Mouse (Mus musculus): ENCODE measurements around the gene Smyd2. TPM values are rescaled to one million over a fixed set of nuclear protein-coding genes. Genes with fewer than 3 reads are reported as not detected.

The Smyd2 gene
- polyA plus RNA-seq, 1 experiment: 131 TPM

DNA sequence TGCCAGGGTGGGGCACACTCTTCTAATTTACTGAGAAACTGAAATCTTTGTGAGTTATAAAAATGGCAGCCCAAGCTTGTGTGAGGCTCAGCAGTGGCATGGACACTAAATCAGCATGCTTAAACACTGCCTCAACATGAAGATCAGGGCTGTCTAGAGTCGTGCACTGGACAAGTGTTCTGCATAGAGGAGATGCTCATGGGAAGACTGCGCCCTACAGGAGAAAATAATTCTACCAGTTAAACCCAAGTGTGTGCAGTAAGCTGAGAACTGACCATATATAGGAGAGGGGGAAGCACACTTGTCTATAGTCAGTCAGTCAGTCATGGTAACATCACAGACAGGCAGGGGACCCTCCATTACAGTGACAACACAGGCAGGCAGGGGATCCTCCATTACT is 43.0 kb downstream of the Smyd2 start:
- DNase-seq (ENCODE audit: extremely low spot score in 1 of 2, low spot score in 1 of 2): peak in 1 of 2 experiments; percentile 20

GRCm38 (mm10) chr1:189876162-189876561 is 46.0 kb downstream of the Smyd2 start:
- no peak for DNase-seq (ENCODE audit: extremely low spot score in 1 of 2, low spot score in 1 of 2)

DNA sequence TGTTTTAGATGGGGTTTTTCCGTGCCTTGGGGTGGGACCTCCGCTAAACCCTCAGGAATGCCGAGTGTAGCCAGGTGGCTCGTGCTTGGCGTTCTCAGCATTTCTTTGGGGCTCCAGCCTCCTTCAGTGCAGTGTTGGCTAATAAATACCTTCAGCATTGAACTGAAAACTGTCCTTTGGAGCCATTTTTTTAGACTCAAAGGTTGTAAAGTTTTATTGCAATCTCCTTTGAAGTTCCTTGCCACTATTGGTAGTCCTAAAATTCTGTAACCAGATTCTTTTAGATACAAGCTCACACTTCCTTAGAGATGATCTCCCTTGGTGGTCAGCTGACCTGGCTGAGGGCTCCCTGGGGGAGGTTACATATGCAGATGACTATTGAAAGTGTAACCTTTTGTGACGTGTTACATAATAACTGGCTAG is 46.7 kb downstream of the Smyd2 start:
- no peak for DNase-seq (ENCODE audit: extremely low spot score in 1 of 2, low spot score in 1 of 2)

DNA sequence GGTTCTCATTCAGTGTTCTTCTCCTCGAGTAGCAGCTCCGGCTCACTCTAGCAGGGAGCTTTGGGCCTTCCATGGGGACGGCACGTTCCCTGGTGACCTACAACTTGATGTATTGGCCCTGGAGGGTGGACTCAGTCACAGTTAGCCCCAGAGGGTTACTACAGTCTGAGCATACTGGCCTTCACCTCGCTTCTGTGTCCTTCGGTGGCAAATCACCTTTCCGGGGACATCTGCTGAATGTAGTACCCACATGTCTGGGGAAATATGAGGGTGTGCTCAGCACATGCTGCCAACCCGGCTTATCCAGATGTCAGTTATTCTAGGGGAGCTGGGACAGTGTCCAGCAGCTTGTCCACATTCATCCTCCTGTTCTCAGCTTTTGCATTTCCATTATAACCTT is 48.6 kb downstream of the Smyd2 start:
- DNase-seq (ENCODE audit: extremely low spot score in 1 of 2, low spot score in 1 of 2): no peak

DNA sequence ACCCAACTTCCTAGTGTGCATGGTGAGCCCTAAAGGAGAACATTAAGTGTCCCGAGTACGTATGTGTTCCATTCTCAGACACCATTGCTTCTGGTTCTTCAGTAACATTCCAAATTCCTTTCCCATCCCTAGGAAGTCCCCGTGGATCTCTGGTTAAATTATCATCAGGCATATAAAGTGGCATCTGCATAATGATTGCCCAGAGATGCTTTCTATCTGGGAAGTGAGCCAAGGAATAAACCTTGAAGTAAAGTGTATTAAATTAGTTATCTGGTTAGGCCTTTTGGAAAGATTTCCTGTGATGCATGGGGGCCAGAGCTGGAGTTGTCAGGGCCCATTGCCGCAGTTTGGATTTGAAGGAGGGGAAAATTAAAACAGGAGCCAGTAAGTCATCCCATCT is 50.1 kb downstream of the Smyd2 start:
- no peak for DNase-seq (ENCODE audit: extremely low spot score in 1 of 2, low spot score in 1 of 2)

DNA sequence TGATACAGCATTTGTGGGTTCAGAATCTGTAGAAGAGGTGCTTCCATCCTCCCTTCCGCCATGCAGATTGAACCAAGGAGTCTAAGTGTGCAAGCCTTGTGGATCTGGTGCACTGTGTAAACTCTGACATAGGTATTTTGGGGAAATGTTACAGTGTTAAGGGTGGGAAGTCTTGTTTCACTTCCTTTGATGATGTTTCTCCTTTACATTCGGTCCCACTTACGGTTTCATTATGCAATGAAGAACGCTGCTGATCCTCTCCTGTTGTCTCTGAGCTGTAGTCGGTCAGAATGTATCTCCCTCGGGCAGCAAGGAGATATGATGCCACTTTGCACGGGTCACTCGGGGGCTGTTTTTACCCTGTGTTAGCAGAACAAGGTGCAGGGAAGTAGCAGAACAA is 50.5 kb downstream of the Smyd2 start:
- no peak for DNase-seq (ENCODE audit: extremely low spot score in 1 of 2, low spot score in 1 of 2)

DNA sequence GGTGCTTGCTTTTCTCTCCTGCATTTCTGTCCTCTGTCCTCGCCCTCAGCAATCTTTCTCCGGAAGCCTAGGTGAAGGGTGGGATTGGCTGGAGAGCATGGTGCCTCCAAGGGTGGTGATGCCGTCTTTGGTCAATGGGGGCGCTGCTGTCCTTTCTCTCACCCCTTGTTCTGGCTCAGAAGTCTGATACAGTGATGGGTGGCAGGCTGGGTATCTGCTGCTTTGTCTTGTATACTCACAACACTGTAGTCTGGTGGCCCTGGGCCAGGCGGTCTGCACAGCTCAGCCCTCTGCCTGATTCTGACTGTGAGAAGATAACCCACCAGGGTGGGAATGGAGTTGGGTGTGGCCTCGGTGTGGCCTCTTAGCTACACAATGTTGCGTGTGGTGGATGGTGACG is 51.6 kb downstream of the Smyd2 start:
- no peak for DNase-seq (ENCODE audit: extremely low spot score in 1 of 2, low spot score in 1 of 2)

- DNase-seq (ENCODE audit: extremely low spot score in 1 of 2, low spot score in 1 of 2): no peak
Measured at GRCm38 (mm10) chr1:189869651-189870270, 52.4 kb downstream of the Smyd2 start.

- DNase-seq (ENCODE audit: extremely low spot score in 1 of 2, low spot score in 1 of 2): no peak
Measured at GRCm38 (mm10) chr1:189868036-189868435, 54.1 kb downstream of the Smyd2 start.

DNA sequence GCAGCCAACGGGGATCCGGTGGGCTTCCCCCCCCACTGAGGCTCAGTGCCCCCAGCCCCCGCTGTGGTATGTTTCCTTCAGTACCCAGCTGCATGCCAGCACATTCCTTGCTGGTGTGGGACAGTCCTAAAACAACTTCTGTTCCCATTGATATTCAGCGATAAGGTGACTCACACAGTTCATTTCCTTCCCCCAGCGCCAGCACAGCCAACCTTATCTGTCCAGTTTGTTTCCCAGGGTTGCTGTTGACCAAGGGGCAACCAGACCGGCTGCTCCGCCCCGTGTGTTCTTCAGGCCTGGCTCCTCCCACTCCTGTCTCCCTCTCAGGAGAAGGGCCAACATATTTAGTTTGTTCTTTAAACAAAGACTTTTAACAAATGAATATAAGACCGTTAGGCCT is 54.7 kb downstream of the Smyd2 start:
- DNase-seq (ENCODE audit: extremely low spot score in 1 of 2, low spot score in 1 of 2): no peak

DNA sequence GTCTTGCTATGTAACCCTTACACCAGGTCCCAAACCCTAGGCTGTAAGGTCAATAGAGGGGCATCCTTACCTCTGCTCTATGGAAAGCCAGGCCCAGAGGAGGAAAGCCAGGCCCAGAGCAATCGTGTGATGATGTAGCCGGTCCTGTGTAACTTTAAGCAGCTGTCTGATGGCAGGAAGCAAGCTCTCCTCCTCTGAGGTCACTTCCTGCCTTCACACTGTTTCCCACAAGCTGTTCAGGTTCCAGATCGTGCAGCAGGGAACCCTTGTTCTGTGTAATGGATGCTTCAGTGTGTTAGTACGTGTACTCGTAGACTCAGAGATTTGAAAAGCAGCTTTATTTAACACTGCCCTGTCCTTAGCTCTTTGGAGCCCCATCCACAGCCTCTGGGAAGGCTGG is 55.1 kb downstream of the Smyd2 start:
- DNase-seq (ENCODE audit: extremely low spot score in 1 of 2, low spot score in 1 of 2): no peak

GRCm38 (mm10) chr1:189866621-189867020 is 55.5 kb downstream of the Smyd2 start:
- no peak for DNase-seq (ENCODE audit: extremely low spot score in 1 of 2, low spot score in 1 of 2)

GRCm38 (mm10) chr1:189864846-189865560 is 57.2 kb downstream of the Smyd2 start:
- no peak for DNase-seq (ENCODE audit: extremely low spot score in 1 of 2, low spot score in 1 of 2)

DNA sequence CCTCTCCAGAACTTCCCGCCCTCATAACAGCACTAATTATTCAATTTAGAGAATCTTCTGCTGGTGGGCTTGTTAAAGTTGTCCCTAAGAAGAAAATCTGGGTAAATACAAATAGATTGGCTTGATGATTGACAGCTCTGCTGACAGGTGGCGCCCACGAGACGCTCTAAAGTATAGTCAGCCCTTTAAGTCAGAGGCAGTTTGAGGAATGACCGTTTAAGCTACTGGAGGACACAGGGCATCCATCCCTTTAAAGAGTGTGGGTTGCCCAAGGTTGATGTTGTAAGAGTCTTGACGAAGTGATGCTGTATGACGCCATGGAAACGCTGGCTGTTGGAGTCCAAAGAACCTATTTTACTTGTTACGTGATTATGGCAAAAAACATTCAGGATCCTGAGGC is 57.9 kb downstream of the Smyd2 start:
- no peak for DNase-seq (ENCODE audit: extremely low spot score in 1 of 2, low spot score in 1 of 2)

DNA sequence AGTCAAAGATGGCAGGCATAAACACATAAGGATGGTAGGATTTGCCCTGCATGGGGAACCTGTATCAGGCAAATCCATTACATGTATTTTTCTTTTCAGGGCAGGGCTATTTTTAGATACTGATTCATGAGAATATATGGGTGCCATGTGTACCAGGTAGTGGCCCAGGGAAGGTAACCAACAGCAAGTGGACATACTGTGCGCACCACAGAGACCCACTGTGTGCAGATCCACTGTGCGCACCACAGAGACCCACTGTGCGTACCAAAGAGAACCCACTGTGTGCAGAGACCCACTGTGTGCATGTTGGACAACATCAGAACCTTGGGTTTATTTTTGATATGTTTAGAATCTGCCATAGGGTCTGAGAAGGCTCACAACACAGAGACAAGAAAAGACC is 58.4 kb downstream of the Smyd2 start:
- DNase-seq (ENCODE audit: extremely low spot score in 1 of 2, low spot score in 1 of 2): no peak

DNA sequence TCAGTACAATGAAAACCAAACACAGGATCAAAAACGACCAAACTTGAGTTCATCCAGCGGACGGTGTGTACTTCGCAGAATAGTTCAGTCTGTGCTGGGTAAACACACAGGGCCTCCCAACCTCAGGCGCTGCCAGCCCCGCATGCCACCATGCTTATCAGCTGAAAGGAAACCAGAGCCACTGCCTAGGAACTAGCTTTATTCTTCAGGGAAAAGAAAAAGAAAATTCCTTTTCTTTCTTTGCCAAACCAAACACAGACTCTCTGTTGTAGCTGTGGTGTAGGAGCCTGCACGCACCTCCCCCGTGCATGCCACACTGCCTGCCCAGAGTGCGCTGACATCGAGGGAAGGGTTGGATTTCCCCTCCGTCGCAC is 61.2 kb downstream of the Smyd2 start:
- no peak for DNase-seq (ENCODE audit: extremely low spot score in 1 of 2, low spot score in 1 of 2)

DNA sequence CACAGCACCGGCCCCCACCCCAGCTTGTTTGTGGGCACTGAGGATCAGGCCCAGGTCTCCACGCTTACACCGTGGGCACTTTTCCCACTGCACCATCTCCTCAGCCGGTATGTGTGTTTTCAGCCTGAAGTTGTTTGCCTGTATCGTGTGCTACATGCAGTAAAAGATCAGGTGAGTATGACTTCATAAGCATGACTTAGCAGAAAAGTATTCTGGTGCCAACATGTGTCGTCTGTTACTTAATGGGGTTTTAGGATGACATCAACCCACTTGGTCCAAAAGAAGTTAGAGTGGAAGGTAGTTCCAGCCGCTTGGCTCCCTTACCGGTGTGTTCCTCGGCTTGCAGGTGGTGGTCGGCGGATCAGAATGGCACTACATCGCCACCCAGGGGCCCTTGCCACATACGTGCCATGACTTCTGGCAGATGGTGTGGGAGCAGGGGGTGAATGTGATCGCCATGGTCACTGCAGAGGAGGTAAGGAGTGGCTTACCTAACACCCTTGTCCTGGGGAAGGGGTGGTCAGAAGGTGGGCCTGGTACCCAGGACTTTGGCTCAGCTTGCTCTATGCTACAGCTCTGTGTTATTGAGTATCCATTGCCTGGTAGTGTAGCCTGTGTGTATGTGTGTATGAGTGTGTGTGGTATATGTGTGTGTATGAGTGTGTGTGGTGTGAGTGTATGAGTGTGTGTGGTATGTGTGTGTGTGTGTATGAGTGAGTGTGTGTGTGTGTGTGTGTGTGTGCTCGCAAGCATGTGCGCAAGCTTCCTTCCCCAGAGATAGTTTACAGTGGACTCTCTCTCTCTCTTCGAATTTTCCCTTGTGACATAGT is 61.8 kb downstream of the Smyd2 start:
- DNase-seq (ENCODE audit: extremely low spot score in 1 of 2, low spot score in 1 of 2): no peak

DNA sequence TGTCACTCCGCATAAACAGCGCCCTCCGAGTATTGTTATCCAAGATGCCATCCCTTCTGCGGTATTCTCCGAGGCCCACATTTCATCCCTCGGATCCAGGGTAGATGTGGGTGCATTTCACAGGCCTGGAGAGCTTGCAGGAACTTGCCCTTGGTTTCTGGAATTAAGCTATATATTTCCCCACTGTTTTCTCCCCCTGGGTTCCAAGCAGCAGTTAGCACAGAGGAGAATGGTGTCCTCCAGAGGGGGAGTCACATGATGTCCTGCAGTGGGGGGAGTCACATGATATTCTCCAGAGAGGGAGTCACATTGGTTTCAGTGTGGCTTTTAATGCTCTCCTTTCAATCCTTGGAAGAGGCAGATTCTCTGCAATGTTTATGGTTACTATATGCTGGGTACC is 63.8 kb downstream of the Smyd2 start:
- no peak for DNase-seq (ENCODE audit: extremely low spot score in 1 of 2, low spot score in 1 of 2)

DNA sequence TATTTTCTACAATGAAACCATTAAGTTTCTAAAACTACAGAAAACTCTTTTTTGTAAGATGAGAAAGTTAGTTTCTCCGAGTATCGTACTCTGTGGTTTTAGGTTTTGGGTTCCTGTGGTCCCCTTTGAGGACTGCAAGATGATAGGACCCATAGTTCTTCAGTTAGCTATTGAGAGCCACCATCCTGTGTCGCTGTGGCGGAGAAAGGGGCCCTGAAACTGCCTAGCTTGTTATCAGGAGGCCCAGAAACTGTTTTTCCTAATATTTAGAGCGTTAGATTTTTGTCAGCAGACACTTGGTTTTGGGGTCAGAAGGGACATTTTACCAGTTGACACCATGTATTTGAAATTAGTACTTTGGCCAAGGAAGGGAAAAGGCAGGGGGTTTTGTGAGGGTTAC is 66.4 kb downstream of the Smyd2 start:
- DNase-seq (ENCODE audit: extremely low spot score in 1 of 2, low spot score in 1 of 2): no peak

- DNase-seq (ENCODE audit: extremely low spot score in 1 of 2, low spot score in 1 of 2): no peak
Measured at GRCm38 (mm10) chr1:189854646-189855045, 67.5 kb downstream of the Smyd2 start.

- no peak for DNase-seq (ENCODE audit: extremely low spot score in 1 of 2, low spot score in 1 of 2)
Measured at GRCm38 (mm10) chr1:189852456-189852855, 69.7 kb downstream of the Smyd2 start.

DNA sequence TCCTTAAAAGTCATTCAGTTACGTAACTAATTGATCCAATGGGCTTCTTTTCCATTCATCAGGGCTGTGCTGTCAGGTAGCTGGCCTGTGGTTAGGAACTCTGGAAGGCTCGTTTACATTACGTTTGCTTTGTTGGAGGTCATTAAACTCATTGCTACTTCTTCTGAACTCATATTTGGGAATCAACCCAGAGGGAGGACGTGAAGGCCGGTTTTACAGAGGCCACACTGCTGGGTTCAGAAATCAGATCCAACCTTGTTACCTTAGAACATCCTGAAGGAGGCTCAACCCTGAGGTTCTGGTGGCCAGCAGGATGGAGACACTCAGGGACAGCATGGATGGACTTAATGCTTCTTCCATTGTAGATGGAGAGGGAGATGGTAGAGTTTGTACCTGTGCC is 70.1 kb downstream of the Smyd2 start:
- DNase-seq (ENCODE audit: extremely low spot score in 1 of 2, low spot score in 1 of 2): no peak
